Mouse (Mus musculus) forebrain, embryonic 12.5 days (tissue): ENCODE results near the gene Cntnap2. TPM values are rescaled to one million over a fixed set of nuclear protein-coding genes. Genes with fewer than 3 reads are reported as not detected.
A peak's percentile ranks its signal among the peaks of the same experiment; 100 is the strongest.

Source experiments
- ATAC-seq: fragments of 200-750 bp; cut with Nextera tagmentation; 2 replicates; pipeline ENCODE4 v1.8.0; 2017; ENCODE audit warnings: moderate TSS enrichment; ENCODE audit not compliant: low FRiP score
- H3K27ac ChIP-seq: fragments of 300-500 bp; sonication (generic); 2 replicates; pipeline ENCODE4 v1.5.1; 2016; ENCODE audit warnings: mild to moderate bottlenecking
- H3K27me3 ChIP-seq: fragments of 300-500 bp; sonication (generic); 2 replicates; pipeline ENCODE4 v1.6.1; 2016; ENCODE audit warnings: mild to moderate bottlenecking
- H3K36me3 ChIP-seq: fragments of 300-500 bp; sonication (generic); replicated peaks from 2 replicates; pipeline ENCODE4 v1.6.1; 2016; ENCODE audit warnings: mild to moderate bottlenecking
- H3K4me1 ChIP-seq: fragments of 300-500 bp; sonication (generic); 2 replicates; pipeline ENCODE4 v1.6.1; 2016
- H3K4me2 ChIP-seq: fragments of 300-500 bp; sonication (generic); 2 replicates; pipeline ENCODE4 v1.6.1; 2016; ENCODE audit warnings: mild to moderate bottlenecking, moderate library complexity
- H3K4me3 ChIP-seq: fragments of 300-500 bp; sonication (generic); replicated peaks from 2 replicates; pipeline ENCODE4 v1.5.1; 2016; ENCODE audit warnings: mild to moderate bottlenecking
- H3K9ac ChIP-seq: fragments of 300-500 bp; sonication (generic); 2 replicates; pipeline ENCODE4 v1.6.1; 2016; ENCODE audit warnings: mild to moderate bottlenecking
- H3K9me3 ChIP-seq: fragments of 300-500 bp; sonication (generic); 2 replicates; pipeline ENCODE4 v1.6.1; 2016
- WGBS: fragments of 180-500 bp; shearing (Covaris S2); methylation state at CpG from one replicate; pipeline ENCODE4 v1.1.7; 2016; 5-methylcytosine and 5-hydroxymethylcytosine counted together
- polyA plus RNA-seq: library from polyadenylated mRNA; unstranded; fragments of >200 nt; fragmentation: Nextera tagmentation; extraction: Ambion mirVana; gene quantifications from 2 replicates; pipeline ENCODE4 v1.2.1, GENCODE M21; 2016

Gene Cntnap2
- polyA plus RNA-seq, 1 experiment from 2014 or later: 99.3 TPM

- Histone ChIP-seq H3K9me3 (no peaks in the 10 kb centered on the region), H3K27ac (no peak overlapping the region), H3K4me3 (no peak overlapping the region), H3K4me2 (no peak overlapping the region), H3K36me3 (no peaks in the 10 kb centered on the region), H3K9ac (no peak overlapping the region), H3K4me1 (no peaks in the 10 kb centered on the region), H3K27me3 (no peaks in the 10 kb centered on the region)
- WGBS: 84% methylated on average over 2 of the region's 2 CpGs
- no peak for ATAC-seq
Observed at GRCm38 (mm10) chr6:46675081-46675480, 1615.9 kb downstream of the Cntnap2 start.

GRCm38 (mm10) chr6:46675621-46676020 is 1616.5 kb downstream of the Cntnap2 start:
- H3K9me3 ChIP-seq: no peaks in the 10 kb centered on the region
- no peak overlapping the region for H3K27ac ChIP-seq
- no peaks in the 10 kb centered on the region for H3K36me3 ChIP-seq
- no peak overlapping the region for H3K4me2 ChIP-seq
- no peaks in the 10 kb centered on the region for H3K4me1 ChIP-seq
- H3K9ac ChIP-seq: no peak overlapping the region
- no peak overlapping the region for H3K4me3 ChIP-seq
- no peak for ATAC-seq
- 88% methylated on average over 4 of the region's 4 CpGs for WGBS
- no peaks in the 10 kb centered on the region for H3K27me3 ChIP-seq

GRCm38 (mm10) chr6:46696187-46696586 is 1637.0 kb downstream of the Cntnap2 start:
- no peak overlapping the region for H3K4me3 ChIP-seq
- H3K36me3 ChIP-seq: no peaks in the 10 kb centered on the region
- H3K9ac ChIP-seq: no peak overlapping the region
- H3K9me3 ChIP-seq: no peaks in the 10 kb centered on the region
- no peak overlapping the region for H3K27ac ChIP-seq
- no peaks in the 10 kb centered on the region for H3K27me3 ChIP-seq
- WGBS: 72% methylated on average over 1 of the region's 1 CpGs
- no peaks in the 10 kb centered on the region for H3K4me1 ChIP-seq
- no peak overlapping the region for H3K4me2 ChIP-seq
- no peak for ATAC-seq

GRCm38 (mm10) chr6:46699343-46699742 is 1640.2 kb downstream of the Cntnap2 start:
- Histone ChIP-seq H3K9ac (no peak overlapping the region), H3K4me1 (no peaks in the 10 kb centered on the region), H3K36me3 (no peaks in the 10 kb centered on the region), H3K4me3 (no peak overlapping the region), H3K4me2 (no peak overlapping the region), H3K9me3 (no peaks in the 10 kb centered on the region), H3K27ac (no peak overlapping the region), H3K27me3 (no peaks in the 10 kb centered on the region)
- WGBS: 91% methylated on average over 2 of the region's 2 CpGs
- ATAC-seq: no peak

GRCm38 (mm10) chr6:46704293-46705170 is 1645.4 kb downstream of the Cntnap2 start:
- Histone ChIP-seq H3K27me3 (no peaks in the 10 kb centered on the region), H3K4me3 (no peak overlapping the region), H3K9me3 (no peaks in the 10 kb centered on the region), H3K4me1 (no peaks in the 10 kb centered on the region), H3K9ac (no peak overlapping the region), H3K36me3 (no peaks in the 10 kb centered on the region), H3K27ac (no peak overlapping the region), H3K4me2 (no peak overlapping the region)
- ATAC-seq: peak; percentile 39; the same call in 1 of the 2 replicates
- 70% methylated on average over 7 of the region's 7 CpGs for WGBS

GRCm38 (mm10) chr6:46705926-46706325 is 1646.8 kb downstream of the Cntnap2 start:
- H3K4me2 ChIP-seq: no peak overlapping the region
- H3K36me3 ChIP-seq: no peaks in the 10 kb centered on the region
- 93% methylated on average over 3 of the region's 3 CpGs for WGBS
- no peak overlapping the region for H3K9ac ChIP-seq
- H3K27me3 ChIP-seq: no peaks in the 10 kb centered on the region
- ATAC-seq: no peak
- no peaks in the 10 kb centered on the region for H3K9me3 ChIP-seq
- no peaks in the 10 kb centered on the region for H3K4me1 ChIP-seq
- no peak overlapping the region for H3K4me3 ChIP-seq
- no peak overlapping the region for H3K27ac ChIP-seq

- no peak overlapping the region for H3K27ac ChIP-seq
- no peak overlapping the region for H3K9ac ChIP-seq
- no peak overlapping the region for H3K4me3 ChIP-seq
- no peaks in the 10 kb centered on the region for H3K27me3 ChIP-seq
- no peaks in the 10 kb centered on the region for H3K4me1 ChIP-seq
- no peaks in the 10 kb centered on the region for H3K36me3 ChIP-seq
- no peaks in the 10 kb centered on the region for H3K9me3 ChIP-seq
- no peak for ATAC-seq
- WGBS: 79% methylated on average over 2 of the region's 2 CpGs
- H3K4me2 ChIP-seq: no peak overlapping the region
Observed at GRCm38 (mm10) chr6:46716576-46716975, 1657.4 kb downstream of the Cntnap2 start.

GRCm38 (mm10) chr6:46733794-46734193 is 1674.6 kb downstream of the Cntnap2 start:
- ATAC-seq: no peak
- Histone ChIP-seq H3K36me3 (no peaks in the 10 kb centered on the region), H3K4me2 (no peak overlapping the region), H3K27ac (no peak overlapping the region), H3K27me3 (no peaks in the 10 kb centered on the region), H3K9ac (no peak overlapping the region), H3K4me3 (no peak overlapping the region), H3K4me1 (no peaks in the 10 kb centered on the region), H3K9me3 (no peaks in the 10 kb centered on the region)

GRCm38 (mm10) chr6:46748448-46748847 is 1689.3 kb downstream of the Cntnap2 start:
- Histone ChIP-seq H3K4me2 (no peak overlapping the region), H3K4me3 (no peak overlapping the region), H3K9ac (no peak overlapping the region), H3K27ac (no peak overlapping the region), H3K4me1 (no peaks in the 10 kb centered on the region), H3K27me3 (no peaks in the 10 kb centered on the region), H3K36me3 (no peaks in the 10 kb centered on the region), H3K9me3 (no peaks in the 10 kb centered on the region)
- no peak for ATAC-seq

- WGBS: 11% methylated on average over 3 of the region's 3 CpGs
- Histone ChIP-seq H3K36me3 (no peaks in the 10 kb centered on the region), H3K9ac (no peak overlapping the region), H3K4me2 (no peak overlapping the region), H3K27me3 (no peaks in the 10 kb centered on the region), H3K9me3 (no peaks in the 10 kb centered on the region), H3K27ac (no peak overlapping the region), H3K4me3 (no peak overlapping the region), H3K4me1 (peaks cover 9% of the 10 kb centered on the region; the same call in 1 of the 2 replicates)
- no peak for ATAC-seq
Observed at GRCm38 (mm10) chr6:46763481-46763880, 1704.3 kb downstream of the Cntnap2 start.

- ATAC-seq: no peak
Observed at GRCm38 (mm10) chr6:46774529-46774928, 1715.4 kb downstream of the Cntnap2 start.

GRCm38 (mm10) chr6:46802264-46803110 is 1743.3 kb downstream of the Cntnap2 start:
- no peaks in the 10 kb centered on the region for H3K27me3 ChIP-seq
- H3K9me3 ChIP-seq: no peaks in the 10 kb centered on the region
- no peak for ATAC-seq
- H3K4me2 ChIP-seq: no peak overlapping the region
- H3K27ac ChIP-seq: no peak overlapping the region
- no peak overlapping the region for H3K9ac ChIP-seq
- H3K4me1 ChIP-seq: no peaks in the 10 kb centered on the region
- WGBS: 78% methylated on average over 4 of the region's 4 CpGs
- H3K36me3 ChIP-seq: no peaks in the 10 kb centered on the region
- no peak overlapping the region for H3K4me3 ChIP-seq

More at GRCm38 (mm10) chr6:46774529-46774928, 1715.4 kb downstream of the Cntnap2 start:
- Histone ChIP-seq H3K4me3 (no peak overlapping the region), H3K27ac (no peak overlapping the region), H3K4me1 (no peaks in the 10 kb centered on the region), H3K9ac (no peak overlapping the region), H3K27me3 (no peaks in the 10 kb centered on the region), H3K4me2 (no peak overlapping the region), H3K9me3 (no peaks in the 10 kb centered on the region), H3K36me3 (no peaks in the 10 kb centered on the region)
